Mouse (Mus musculus): ENCODE data around the gene Prdm2.

Gene Prdm2

DNA sequence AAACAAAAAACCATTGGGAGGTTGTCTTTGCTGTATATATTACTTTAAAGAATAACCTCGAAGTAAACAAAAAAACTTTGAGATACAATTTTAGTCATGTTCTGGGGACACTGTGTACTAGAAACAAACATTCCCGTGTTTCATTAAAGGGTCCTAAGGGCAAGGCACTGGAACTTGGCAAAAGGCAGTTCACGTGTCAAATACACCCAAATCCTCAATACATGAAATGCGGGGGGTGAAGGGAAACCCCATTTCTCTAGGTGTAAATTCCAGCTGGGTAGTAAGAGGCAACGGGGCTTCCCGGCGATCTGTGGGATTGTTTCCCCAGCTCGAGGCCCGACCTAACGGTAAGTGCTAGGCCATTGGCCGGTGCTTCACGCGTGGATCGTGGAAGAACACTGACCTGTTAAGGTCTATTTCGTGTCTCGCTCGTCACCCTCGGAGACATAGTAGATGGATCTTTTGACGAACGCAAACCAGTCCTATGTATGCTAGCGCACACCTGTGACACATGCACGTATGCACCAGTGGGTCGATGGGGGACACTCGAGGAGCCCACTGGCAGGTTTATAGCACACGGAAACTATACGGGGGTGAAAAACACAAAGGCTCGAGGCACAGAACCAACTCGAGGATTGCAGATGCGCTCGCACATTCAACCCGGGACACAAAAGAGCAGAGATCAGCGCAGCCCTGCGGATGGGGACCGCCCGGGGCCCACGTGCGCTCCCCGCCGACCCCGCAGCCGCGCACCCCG lies 1.0 kb downstream of the Prdm2 start:
- no peak for DNase-seq (ENCODE audit: low read depth)

DNA sequence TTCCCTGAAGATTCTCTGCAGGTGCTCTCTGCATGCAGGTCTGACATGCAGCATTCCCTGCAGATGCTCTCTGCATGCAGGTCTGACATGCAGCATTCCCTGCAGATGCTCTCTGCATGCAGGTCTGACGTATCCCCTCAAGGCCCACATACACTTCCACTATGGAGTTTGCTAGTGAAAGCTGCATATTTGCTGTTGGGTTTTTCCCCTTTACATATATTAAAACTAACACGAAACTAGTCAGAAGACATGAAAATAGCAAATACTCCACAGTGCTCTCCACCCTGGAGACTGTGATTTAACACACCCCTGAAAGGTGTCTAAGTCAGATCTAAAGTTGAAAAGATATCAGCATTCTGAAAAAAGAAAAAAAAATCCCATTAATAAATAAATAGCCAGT lies 2.8 kb downstream of the Prdm2 start:
- DNase-seq (ENCODE audit: low read depth), result no peak

DNA sequence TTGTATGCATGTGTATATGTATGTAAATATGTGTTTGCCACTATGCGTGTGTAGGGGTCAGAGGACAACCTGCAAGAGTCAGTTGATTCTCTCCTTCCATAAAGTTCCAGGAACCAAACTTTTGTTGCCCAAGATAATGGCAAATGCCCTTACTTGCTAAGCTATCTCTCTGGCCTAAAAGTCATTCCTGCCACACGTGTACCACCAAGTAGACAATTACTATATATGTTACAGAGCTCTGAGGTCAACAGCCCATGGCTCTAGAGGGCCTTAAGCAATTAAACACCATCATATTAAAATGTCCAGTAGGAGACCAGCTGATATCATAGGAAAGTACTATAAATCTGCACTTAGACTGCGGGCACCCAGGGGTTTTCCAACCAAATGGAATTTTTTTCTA lies 10.1 kb downstream of the Prdm2 start:
- DNase-seq (ENCODE audit: low read depth), result no peak

DNA sequence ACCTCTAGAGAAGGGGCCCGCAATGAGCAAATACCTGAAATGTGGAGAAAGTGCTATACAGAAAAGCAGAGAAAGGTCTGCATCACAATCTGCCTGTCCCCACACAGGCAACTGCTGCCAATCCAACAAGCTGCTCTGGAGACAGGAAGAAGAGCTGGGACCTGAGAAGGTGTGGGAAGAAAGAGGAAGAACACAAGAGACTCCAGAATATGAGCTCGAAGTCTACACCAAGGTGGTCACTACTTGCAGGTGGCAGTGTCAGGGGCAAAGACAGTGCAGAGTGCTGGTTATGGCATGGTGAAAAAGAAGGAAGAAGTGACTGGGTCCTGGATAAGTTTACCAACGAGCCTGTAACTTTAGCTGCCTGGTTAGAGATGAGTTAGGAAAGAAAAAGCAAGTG lies 14.4 kb downstream of the Prdm2 start:
- no peak for DNase-seq (ENCODE audit: low read depth)

DNA sequence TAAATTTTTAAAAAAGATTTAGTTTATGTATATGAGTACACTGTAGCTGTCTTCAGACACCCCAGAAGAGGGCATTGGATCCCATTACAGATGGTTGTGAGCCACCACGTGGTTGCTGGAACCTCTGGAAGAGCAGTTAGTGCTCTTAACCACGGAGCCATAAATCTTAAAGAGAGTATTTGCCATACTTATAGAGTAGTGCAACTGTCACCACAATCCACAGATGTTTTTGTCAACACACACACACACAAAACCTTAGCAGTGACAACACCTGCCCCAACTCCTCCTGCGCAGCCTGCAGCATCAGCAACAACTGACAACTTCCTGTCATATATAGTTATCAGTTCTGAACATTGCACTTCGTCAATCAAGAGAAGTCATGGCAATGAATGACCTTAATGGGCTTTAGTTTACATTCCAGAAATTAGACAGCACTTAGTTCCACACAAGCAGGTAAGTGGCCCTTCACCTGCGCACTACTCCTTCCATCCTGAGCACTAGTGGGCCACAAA lies 14.9 kb downstream of the Prdm2 start:
- DNase-seq (ENCODE audit: low read depth), result no peak

DNA sequence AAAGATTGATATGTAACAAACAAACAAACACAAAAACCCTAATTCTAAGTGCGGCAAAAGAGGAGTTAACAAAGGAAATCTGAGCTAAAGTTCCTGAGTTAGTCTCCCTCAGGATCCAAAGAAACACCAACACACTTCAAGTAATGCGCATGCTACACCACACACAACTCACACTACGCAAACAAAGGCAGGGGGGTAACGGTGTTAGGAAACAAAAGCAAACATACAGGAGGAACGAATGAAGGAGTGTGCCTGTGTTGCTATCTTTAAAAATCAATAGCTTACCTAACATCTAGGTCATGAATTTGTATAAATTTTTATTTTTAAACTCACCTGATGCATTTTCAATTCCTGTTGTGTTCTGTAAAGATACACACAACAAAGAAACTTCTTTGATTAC lies 18.5 kb downstream of the Prdm2 start:
- no peak for DNase-seq (ENCODE audit: low read depth)

DNA sequence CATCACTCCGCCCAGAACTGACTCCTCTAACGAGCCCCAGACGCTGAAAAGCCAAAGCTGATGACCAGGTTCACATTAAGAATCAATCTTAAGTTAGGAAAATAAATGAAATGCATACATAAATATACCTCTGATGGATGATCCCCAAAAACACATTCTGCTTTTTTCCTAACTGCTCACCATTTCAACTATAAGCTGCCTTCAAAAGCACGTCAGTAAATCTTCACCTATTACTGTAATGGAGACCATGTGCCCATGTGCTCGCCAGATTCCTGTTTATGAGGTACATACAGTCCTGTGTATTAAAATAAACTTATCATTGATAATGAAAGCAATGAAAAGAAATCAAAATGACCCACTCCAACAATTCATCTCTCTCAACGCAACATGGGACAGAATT lies 19.6 kb downstream of the Prdm2 start:
- no peak for DNase-seq (ENCODE audit: low read depth)

DNA sequence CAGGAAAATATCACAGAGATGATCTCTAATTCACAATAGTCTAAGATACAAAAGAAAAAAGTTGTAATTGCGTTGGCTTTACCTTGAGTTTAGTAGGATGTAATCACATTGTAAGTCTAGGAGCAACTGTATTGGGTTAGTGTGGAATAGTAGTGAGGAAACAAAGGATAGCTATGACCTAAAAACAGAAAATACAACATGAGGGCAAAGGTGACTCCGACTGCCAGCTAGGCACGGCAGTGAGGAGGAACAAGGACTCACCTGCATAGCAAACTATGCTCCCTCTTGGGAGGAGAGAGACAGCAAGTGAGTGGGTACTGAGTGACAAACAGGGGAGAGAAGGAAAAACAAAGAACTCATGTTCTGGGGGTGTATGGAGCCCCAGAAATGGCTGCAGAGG lies 21.0 kb downstream of the Prdm2 start:
- no peak for DNase-seq (ENCODE audit: low read depth)

DNA sequence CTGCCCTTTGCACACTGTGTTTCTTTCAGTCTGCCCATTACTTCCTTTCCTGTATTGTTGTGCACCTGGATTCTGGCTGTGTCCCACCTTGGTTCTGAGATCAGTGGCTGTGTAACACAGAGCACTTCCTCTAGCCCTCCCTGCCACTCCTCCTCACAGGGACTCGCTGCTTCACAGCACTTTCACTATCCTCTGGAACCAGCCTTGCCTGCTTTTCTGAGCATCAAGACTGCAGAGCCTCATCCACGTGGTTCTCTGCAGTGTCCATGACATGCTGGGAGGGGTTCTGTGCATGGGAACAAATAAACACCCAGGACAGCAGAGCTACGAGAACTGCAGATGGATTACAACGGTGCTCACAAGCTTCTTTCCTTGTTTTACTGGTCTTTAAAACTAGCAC lies 22.1 kb downstream of the Prdm2 start:
- DNase-seq (ENCODE audit: low read depth), result peak; percentile 14

DNA sequence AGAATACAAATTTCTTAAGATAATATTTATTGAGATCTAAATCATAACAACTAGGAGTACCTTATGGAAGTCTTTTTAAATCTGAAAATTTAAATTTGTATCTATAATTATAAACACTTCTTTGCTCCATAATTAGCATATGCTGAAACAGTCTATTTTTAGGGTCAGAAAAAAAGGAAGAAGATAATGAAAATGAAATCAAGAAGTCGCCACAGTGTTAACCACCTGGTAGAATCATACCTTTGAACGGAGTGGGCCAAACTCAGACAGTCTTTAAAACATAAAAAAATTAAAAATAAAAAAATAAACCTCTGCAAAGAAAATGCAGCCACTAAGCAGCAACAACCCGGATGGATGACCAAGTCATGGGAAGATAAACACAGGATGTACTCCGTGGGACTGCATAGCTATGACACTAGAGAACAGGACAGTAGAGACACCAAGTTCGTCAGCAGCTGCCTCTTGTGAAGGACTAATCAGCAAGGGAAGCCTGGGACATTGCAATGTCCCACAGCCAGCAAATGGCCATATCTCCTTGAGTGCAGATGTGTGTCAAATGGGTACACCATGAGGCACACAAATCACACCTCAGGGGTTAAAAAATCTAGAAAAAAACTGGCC lies 24.1 kb downstream of the Prdm2 start:
- DNase-seq (ENCODE audit: low read depth), result no peak

DNA sequence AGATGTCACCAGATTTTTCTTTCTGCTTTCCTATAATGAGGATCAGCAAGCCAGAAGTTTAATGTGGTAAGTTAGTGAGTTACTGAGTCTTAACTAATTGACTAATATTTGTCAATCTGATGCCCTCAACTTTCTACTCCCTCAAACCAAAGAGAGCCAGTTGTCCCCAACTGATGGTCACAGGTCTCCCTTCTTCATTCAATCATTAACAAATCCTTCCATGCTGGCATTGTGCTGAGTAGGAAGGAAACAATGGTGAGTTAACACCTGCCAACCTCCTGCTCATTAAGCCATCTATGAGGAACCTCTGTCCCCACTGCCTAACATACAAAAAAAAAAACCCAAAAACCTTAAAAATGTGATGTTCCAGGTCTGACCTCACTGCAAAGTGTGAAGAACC lies 26.7 kb downstream of the Prdm2 start:
- DNase-seq (ENCODE audit: low read depth), result no peak

DNA sequence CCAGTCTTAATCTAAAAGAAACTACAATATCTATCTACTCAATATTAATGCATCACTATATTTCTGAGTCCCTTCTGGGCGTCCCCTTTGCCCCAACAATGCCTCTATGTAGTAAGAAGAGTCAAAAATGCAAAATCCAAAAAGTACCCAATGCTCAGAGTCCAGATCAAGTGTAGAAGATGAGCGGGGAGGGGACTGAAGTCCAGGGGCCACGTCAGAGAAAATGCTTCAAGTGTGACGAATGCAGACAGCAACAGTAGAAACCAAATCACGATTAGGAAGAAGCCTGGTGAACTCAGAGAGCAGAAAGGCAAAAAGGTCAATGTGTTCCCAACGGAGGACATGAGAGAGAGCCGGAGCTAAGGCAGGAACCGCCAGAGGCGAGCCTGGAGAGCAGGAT lies 27.3 kb downstream of the Prdm2 start:
- DNase-seq (ENCODE audit: low read depth), result no peak

DNA sequence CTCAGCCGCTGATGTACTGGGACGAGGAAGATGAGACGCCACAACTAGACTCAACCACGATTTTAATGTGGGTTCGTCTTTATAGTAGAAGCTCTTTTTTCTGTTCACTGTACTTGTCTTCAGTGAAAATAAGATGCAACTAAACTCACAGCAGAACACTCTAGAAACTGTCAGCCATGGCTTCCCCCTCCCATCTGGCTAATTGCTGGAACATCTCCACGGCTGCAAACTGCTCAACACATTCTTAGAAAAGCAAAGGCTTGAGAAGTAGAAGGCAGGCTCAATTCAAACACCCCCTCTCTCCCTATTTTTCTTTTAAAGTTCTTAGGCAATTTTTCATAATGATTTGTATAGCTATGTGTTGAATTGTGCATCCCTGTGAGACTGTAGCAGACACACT lies 29.7 kb downstream of the Prdm2 start:
- no peak for DNase-seq (ENCODE audit: low read depth)

DNA sequence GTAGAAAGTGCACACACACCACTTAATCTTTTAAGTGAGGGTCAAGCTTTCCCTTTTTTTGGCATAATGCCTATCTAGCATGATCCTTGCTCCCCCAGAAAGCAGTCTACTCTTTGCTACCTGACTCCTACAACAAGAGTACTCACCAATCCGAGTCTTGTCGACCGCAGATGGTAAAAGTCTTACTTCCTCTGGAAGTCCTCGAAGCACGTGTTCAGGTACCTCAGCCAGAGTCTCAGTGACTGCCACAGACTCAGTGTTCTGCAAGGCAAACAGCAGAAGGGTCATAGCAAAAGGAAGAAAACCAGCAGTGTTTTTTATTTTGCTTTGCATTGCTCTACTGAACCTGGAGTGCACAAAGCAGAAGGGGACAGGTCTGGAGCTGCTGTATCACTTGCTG lies 32.1 kb downstream of the Prdm2 start:
- DNase-seq (ENCODE audit: low read depth), result no peak

DNA sequence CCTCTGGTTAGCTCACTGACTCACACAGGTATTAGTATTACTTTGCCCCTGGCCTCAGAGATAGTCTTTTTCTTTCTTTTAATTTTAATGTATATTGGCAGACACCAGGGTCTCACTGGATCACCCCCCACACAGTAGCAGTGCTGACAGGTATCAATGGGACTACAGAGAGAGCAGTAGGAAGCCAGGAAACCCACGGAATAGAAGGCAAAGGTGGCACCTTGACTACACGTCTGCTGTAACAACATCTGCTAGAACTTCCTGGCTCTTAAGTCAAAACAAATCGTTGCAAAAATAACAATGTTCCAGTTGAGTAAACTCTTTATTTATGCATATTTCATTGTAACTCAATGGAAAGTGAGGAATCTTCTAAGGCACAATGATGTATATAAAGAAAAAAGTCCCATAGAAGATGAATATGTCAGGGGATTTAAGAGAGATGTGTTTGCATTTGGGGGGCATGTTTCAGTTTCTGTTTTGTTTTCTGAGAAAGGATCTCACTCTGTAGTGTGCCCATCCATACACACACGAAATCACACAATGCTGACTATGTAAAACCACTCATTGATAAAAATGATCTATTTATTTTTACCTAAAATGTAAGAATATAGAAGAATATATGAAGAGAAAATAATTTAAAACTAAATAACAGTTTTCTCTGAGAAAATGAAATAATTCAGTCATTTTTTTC lies 41.0 kb downstream of the Prdm2 start:
- no peak for DNase-seq (ENCODE audit: low read depth)

DNA sequence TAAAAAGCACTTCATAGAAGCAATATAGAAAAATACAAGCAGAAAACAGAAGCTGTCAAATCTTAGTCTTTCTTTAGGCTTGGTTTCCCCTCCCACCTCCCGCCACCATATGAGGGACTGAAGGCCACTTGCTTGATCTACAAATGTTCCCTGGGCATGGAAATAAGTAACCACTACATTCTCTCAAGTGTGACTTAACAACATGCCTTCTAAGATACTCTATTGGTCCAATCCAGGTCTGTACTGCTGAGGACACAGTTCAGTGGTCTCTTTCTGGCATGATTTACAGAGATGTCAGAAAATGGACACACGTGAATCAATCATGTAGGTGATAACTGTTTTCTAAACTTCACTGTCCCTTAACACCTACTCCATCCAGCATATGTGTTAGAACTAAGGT lies 42.5 kb downstream of the Prdm2 start:
- no peak for DNase-seq (ENCODE audit: low read depth)

DNA sequence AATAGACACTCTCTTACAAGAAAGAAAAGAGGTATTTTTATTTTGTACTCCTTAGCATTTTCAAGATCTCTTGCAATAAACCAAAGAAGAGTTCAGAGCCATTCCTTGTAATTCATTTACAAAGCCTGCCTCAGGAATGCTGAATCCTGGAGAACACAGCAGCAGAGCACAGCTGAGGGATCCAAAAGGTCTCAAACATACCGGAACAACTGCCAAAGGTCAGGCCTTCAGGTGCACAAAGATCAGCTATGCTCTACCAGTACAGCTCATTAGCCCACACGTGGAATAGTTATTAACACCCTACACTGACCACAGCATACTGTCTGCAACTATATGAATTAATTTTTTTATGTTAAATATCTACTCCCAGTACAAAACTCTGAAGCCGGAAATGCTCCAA lies 44.7 kb downstream of the Prdm2 start:
- DNase-seq (ENCODE audit: low read depth), result no peak

DNA sequence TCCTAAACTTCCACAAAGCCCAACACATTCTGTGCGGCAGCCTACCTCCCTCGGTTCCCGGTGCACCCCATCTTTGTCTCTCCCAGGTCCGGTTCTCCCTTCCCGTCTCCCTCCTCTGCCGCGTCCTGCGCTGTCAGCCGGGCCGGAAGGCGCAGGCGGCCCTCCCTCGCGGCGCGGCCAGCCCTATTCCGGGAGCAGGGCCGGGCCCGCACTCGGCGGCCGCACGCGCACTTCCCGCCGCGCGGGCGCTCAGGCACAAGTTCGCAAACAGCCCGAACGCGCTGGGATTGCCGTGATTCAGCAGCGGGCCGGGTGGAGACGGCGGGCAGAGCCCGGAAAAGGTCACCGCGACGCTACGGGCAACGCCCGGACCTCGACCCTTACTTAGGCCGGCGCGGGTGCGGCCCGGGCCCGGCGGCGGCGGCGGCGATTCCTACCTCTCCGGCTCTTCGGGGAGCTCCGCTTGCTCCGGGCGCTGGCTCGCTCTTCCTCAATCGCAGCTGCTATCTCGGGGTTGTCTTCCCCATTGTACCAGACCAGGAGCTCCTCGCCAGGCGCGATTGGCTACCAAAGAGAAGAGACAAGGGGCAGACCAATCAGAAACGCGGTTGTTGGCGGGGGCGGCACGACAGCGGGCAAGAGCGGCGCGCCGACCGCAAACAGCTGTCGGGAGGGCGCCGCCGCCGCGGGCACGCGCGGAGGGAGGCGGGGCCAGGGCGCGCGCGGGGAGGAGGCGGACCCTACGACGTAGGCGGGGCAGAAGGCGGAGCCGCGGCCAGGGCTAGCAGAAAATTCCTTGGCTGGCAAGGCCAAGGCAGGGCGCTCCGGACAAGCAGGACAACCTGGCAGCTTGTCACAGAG lies 50.9 kb downstream of the Prdm2 start:
- DNase-seq (ENCODE audit: low read depth), result peak; percentile 98

DNA sequence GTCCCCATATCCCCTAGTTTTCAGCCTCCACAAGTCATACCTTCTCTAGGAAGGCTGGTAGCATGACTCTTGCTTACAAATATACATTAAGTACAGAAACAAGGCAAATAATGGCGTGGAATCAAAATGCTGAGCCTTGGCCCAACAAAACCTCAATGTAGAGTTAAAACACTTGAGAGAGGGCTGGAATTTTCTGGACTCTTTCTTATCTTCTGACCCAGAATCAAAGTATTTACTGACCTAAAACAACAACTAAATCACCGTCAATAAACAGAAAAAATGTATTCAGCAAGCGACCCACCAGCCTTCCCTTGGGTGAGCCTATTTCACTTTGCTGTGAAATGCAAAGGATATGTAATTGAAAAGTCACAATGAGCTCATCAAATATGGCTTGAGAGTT lies 52.0 kb downstream of the Prdm2 start:
- peak; percentile 17 for DNase-seq (ENCODE audit: low read depth)

DNA sequence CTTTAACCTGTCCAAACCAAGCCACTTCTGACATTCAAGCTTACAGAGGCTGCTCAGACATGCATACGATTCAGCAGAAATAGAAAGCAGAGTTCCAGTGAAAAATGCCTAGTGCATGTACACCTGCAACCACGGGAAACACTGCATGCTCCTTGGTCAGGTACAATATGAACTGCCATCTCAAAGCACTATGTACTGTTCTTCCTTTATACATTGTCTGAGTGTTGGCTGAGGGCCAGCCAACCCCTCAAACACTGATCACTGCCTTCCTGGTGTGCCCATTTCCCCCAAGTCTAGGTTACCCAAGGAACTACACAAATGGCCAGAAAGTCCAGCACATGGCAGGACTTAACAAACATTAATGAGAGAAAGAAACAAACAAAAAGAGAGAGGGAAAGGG lies 53.5 kb downstream of the Prdm2 start:
- DNase-seq (ENCODE audit: low read depth), result peak; percentile 19

DNA sequence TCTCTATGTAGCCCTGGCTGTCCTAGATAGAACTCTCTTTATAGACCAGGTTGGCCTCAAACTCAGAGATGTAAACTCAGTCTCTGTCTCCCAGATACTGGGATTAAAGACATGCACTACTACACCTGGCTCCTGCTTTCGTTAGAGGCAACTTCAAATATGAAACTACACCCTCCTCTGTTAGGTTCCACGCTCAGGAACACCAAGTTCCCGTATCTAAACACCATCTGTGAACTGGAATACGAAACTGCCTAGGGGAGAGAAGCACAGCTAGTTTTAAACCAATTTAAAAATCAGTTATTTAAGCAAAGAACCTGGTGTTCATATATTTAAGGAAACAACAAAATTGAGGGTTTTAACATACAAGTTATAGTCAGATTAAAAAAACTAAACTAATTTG lies 56.9 kb downstream of the Prdm2 start:
- DNase-seq (ENCODE audit: low read depth), result no peak

DNA sequence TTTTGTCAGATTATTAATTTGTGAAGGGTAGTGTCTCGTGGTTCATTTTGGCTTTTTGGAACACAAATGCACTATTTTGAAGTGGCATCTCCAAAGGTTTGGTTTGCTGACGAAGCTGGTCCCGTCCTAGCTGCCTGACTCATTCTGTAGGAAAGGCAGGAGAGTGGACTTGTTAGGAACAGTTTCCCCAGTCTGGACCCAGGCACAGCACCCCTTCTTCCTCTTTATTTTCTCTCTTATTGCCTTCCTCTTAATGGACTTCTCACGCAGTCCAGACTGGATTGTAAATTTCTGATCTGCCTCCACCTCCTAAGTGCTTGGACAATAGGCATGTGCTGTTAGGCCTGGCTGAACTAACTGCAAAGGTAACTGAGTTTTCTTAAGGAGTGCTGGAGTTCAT lies 57.8 kb downstream of the Prdm2 start:
- DNase-seq (ENCODE audit: low read depth), result no peak

Data from 416B (cell line).